Mouse (Mus musculus) stomach, embryonic 15.5 days (tissue): ENCODE results near the gene Pxmp2. TPM values are rescaled to one million over a fixed set of nuclear protein-coding genes. Genes with fewer than 3 reads are reported as not detected.

Source experiments
- ATAC-seq: fragments of 200-750 bp; cut with Nextera tagmentation; 2 replicates; pipeline ENCODE4 v1.8.0; 2017; ENCODE audit warnings: low read depth, moderate number of reproducible peaks, moderate TSS enrichment; ENCODE audit not compliant: insufficient read depth, low FRiP score
- H3K27ac ChIP-seq: fragments of 300-500 bp; sonication (generic); 2 replicates; pipeline ENCODE4 v1.5.1; 2015; ENCODE audit warnings: mild to moderate bottlenecking, inconsistent platforms
- H3K27me3 ChIP-seq: fragments of 300-500 bp; sonication (generic); replicated peaks from 2 replicates; pipeline ENCODE4 v1.6.1; 2015; ENCODE audit warnings: inconsistent platforms
- H3K36me3 ChIP-seq: fragments of 300-500 bp; sonication (generic); 2 replicates; pipeline ENCODE4 v1.6.1; 2015; ENCODE audit warnings: inconsistent platforms
- H3K4me1 ChIP-seq: fragments of 300-500 bp; sonication (generic); 2 replicates; pipeline ENCODE4 v1.6.1; 2015; ENCODE audit warnings: inconsistent platforms
- H3K4me2 ChIP-seq: fragments of 300-500 bp; sonication (generic); 2 replicates; pipeline ENCODE4 v1.6.1; 2015; ENCODE audit warnings: mild to moderate bottlenecking, inconsistent platforms
- H3K4me3 ChIP-seq: fragments of 300-500 bp; sonication (generic); replicated peaks from 2 replicates; pipeline ENCODE4 v1.5.1; 2015; ENCODE audit warnings: inconsistent platforms
- H3K9ac ChIP-seq: fragments of 300-500 bp; sonication (generic); 2 replicates; pipeline ENCODE4 v1.6.1; 2015; ENCODE audit warnings: inconsistent platforms
- H3K9me3 ChIP-seq: fragments of 300-500 bp; sonication (generic); 2 replicates; pipeline ENCODE4 v1.6.1; 2016; ENCODE audit warnings: inconsistent platforms
- WGBS: fragments of 180-500 bp; shearing (Covaris S2); methylation state at CpG from one replicate; pipeline ENCODE4 v1.1.7; 2015; 5-methylcytosine and 5-hydroxymethylcytosine counted together
- polyA plus RNA-seq: library from polyadenylated mRNA; unstranded; fragments of >200 nt; fragmentation: Nextera tagmentation; extraction: Ambion mirVana; gene quantifications from 2 replicates; pipeline ENCODE4 v1.2.1, GENCODE M21; 2015

Pxmp2 gene
- polyA plus RNA-seq, result 10.5 and 11.1 TPM in 2 replicates

- peaks cover 6% of the 10 kb centered on the region; the same call in 1 of the 2 replicates for H3K4me1 ChIP-seq
- H3K27me3 ChIP-seq, result no peaks in the 10 kb centered on the region
- H3K36me3 ChIP-seq, result no peaks in the 10 kb centered on the region
- no peaks in the 10 kb centered on the region for H3K9me3 ChIP-seq
- peak within 1 kb of the TSS; percentile 96 for H3K9ac ChIP-seq
- WGBS, result under 1% methylated on average over 58 of the region's 64 CpGs
- ATAC-seq, result peak; percentile 100
- peak within 1 kb of the TSS; percentile 81 for H3K4me3 ChIP-seq
- H3K27ac ChIP-seq, result peak within 1 kb of the TSS; percentile 69; the same call in 1 of the 2 replicates
- peak within 1 kb of the TSS; percentile 98 for H3K4me2 ChIP-seq
Measured at GRCm38 (mm10) chr5:110285770-110286445, at the start of gene Pxmp2, which contains the start of gene Pole. Pxmp2 (minus strand) TSS chr5:110286186. Pole (plus strand) TSS chr5:110286306.

GRCm38 (mm10) chr5:110330508-110330907, 44.5 kb upstream of the Pxmp2 start:
- H3K36me3 ChIP-seq, result peaks cover 27% of the 10 kb centered on the region
- WGBS, result 73% methylated on average over 3 of the region's 3 CpGs
- ATAC-seq, result no peak

GRCm38 (mm10) chr5:110313127-110313526, 27.1 kb upstream of the Pxmp2 start:
- no peaks in the 10 kb centered on the region for H3K9me3 ChIP-seq
- peaks cover 27% of the 10 kb centered on the region for H3K36me3 ChIP-seq
- H3K4me1 ChIP-seq, result no peaks in the 10 kb centered on the region
- WGBS, result 95% methylated on average over 3 of the region's 3 CpGs
- no peak overlapping the region for H3K9ac ChIP-seq
- no peak overlapping the region for H3K4me2 ChIP-seq
- ATAC-seq, result no peak
- no peak overlapping the region for H3K27ac ChIP-seq
- H3K27me3 ChIP-seq, result no peaks in the 10 kb centered on the region
- H3K4me3 ChIP-seq, result no peak overlapping the region

More at GRCm38 (mm10) chr5:110330508-110330907, 44.5 kb upstream of the Pxmp2 start:
- Histone ChIP-seq H3K4me1 (no peaks in the 10 kb centered on the region), H3K9ac (no peak overlapping the region), H3K4me3 (no peak overlapping the region), H3K27me3 (no peaks in the 10 kb centered on the region), H3K27ac (no peak overlapping the region), H3K9me3 (no peaks in the 10 kb centered on the region), H3K4me2 (no peak overlapping the region)

- Histone ChIP-seq H3K36me3 (peaks cover 28% of the 10 kb centered on the region), H3K27me3 (no peaks in the 10 kb centered on the region), H3K9ac (no peak overlapping the region), H3K4me3 (no peak overlapping the region), H3K4me2 (no peak overlapping the region), H3K9me3 (no peaks in the 10 kb centered on the region), H3K27ac (no peak overlapping the region), H3K4me1 (no peaks in the 10 kb centered on the region)
- no peak for ATAC-seq
- WGBS, result 91% methylated on average over 7 of the region's 7 CpGs
Measured at GRCm38 (mm10) chr5:110308861-110309260, 22.9 kb upstream of the Pxmp2 start.

GRCm38 (mm10) chr5:110300591-110300990, 14.6 kb upstream of the Pxmp2 start:
- no peaks in the 10 kb centered on the region for H3K4me1 ChIP-seq
- no peak overlapping the region for H3K27ac ChIP-seq
- H3K27me3 ChIP-seq, result no peaks in the 10 kb centered on the region
- no peak for ATAC-seq
- no peak overlapping the region for H3K4me3 ChIP-seq
- H3K36me3 ChIP-seq, result peaks cover 42% of the 10 kb centered on the region
- H3K9me3 ChIP-seq, result no peaks in the 10 kb centered on the region
- 86% methylated on average over 2 of the region's 2 CpGs for WGBS
- H3K4me2 ChIP-seq, result no peak overlapping the region
- H3K9ac ChIP-seq, result no peak overlapping the region

GRCm38 (mm10) chr5:110296637-110297036, 10.7 kb upstream of the Pxmp2 start:
- Histone ChIP-seq H3K27me3 (no peaks in the 10 kb centered on the region), H3K36me3 (peaks cover 39% of the 10 kb centered on the region), H3K4me1 (no peaks in the 10 kb centered on the region), H3K9ac (no peak overlapping the region), H3K9me3 (no peaks in the 10 kb centered on the region), H3K27ac (no peak overlapping the region), H3K4me3 (no peak overlapping the region), H3K4me2 (no peak overlapping the region)
- 92% methylated on average over 1 of the region's 1 CpGs for WGBS
- no peak for ATAC-seq

GRCm38 (mm10) chr5:110291649-110292048, 5.7 kb upstream of the Pxmp2 start:
- Histone ChIP-seq H3K27me3 (no peaks in the 10 kb centered on the region), H3K4me1 (peaks cover 2% of the 10 kb centered on the region; the same call in 1 of the 2 replicates), H3K4me3 (no peak overlapping the region), H3K27ac (no peak overlapping the region), H3K9ac (no peak overlapping the region), H3K4me2 (no peak overlapping the region), H3K36me3 (peaks cover 18% of the 10 kb centered on the region), H3K9me3 (no peaks in the 10 kb centered on the region)
- 88% methylated on average over 1 of the region's 1 CpGs for WGBS
- no peak for ATAC-seq

GRCm38 (mm10) chr5:110287084-110287475, 1.1 kb upstream of the Pxmp2 start:
- Histone ChIP-seq H3K4me3 (peak overlapping the region; percentile 81), H3K9me3 (no peaks in the 10 kb centered on the region), H3K4me2 (peak overlapping the region; percentile 98), H3K9ac (no peak overlapping the region), H3K4me1 (peaks cover 6% of the 10 kb centered on the region; the same call in 1 of the 2 replicates), H3K27ac (no peak overlapping the region), H3K36me3 (no peaks in the 10 kb centered on the region), H3K27me3 (no peaks in the 10 kb centered on the region)
- WGBS, result 64% methylated on average over 2 of the region's 2 CpGs
- ATAC-seq, result no peak

GRCm38 (mm10) chr5:110286446-110287083, 579 bp upstream of the Pxmp2 start:
- no peaks in the 10 kb centered on the region for H3K9me3 ChIP-seq
- H3K4me2 ChIP-seq, result peak overlapping the region; percentile 98
- peak overlapping the region; percentile 96 for H3K9ac ChIP-seq
- H3K27ac ChIP-seq, result peak overlapping the region; percentile 69; the same call in 1 of the 2 replicates
- ATAC-seq, result peak; percentile 72
- H3K27me3 ChIP-seq, result no peaks in the 10 kb centered on the region
- H3K4me1 ChIP-seq, result peaks cover 6% of the 10 kb centered on the region; the same call in 1 of the 2 replicates
- 2% methylated on average over 31 of the region's 31 CpGs for WGBS
- peak overlapping the region; percentile 81 for H3K4me3 ChIP-seq
- H3K36me3 ChIP-seq, result no peaks in the 10 kb centered on the region

GRCm38 (mm10) chr5:110285156-110285555, 830 bp downstream of the Pxmp2 start:
- Histone ChIP-seq H3K36me3 (no peaks in the 10 kb centered on the region), H3K27ac (no peak overlapping the region), H3K9me3 (no peaks in the 10 kb centered on the region), H3K27me3 (no peaks in the 10 kb centered on the region), H3K4me3 (peak overlapping the region; percentile 81), H3K4me2 (peak overlapping the region; percentile 98), H3K9ac (no peak overlapping the region), H3K4me1 (peaks cover 6% of the 10 kb centered on the region; the same call in 1 of the 2 replicates)
- WGBS, result 3% methylated on average over 15 of the region's 15 CpGs
- no peak for ATAC-seq

GRCm38 (mm10) chr5:110284536-110284935, 1.4 kb downstream of the Pxmp2 start:
- 11% methylated on average over 4 of the region's 4 CpGs for WGBS
- Histone ChIP-seq H3K27ac (no peak overlapping the region), H3K4me2 (peak overlapping the region; percentile 98), H3K36me3 (no peaks in the 10 kb centered on the region), H3K9ac (no peak overlapping the region), H3K9me3 (no peaks in the 10 kb centered on the region), H3K4me3 (peak overlapping the region; percentile 81; the same call in 1 of the 2 replicates), H3K27me3 (no peaks in the 10 kb centered on the region), H3K4me1 (peaks cover 6% of the 10 kb centered on the region; the same call in 1 of the 2 replicates)
- ATAC-seq, result no peak

- H3K27me3 ChIP-seq, result no peaks in the 10 kb centered on the region
- H3K4me3 ChIP-seq, result no peak overlapping the region
- no peak overlapping the region for H3K4me2 ChIP-seq
- ATAC-seq, result no peak
- H3K27ac ChIP-seq, result no peak overlapping the region
- H3K4me1 ChIP-seq, result peaks cover 4% of the 10 kb centered on the region; the same call in 1 of the 2 replicates
- no peaks in the 10 kb centered on the region for H3K36me3 ChIP-seq
- no peak overlapping the region for H3K9ac ChIP-seq
- no peaks in the 10 kb centered on the region for H3K9me3 ChIP-seq
- WGBS, result 84% methylated on average over 2 of the region's 2 CpGs
Measured at GRCm38 (mm10) chr5:110281984-110282383, 4.0 kb downstream of the Pxmp2 start.
